Mouse (Mus musculus): ENCODE measurements at regions not wholly inside any gene's neighbourhood (a gene's known extent, or its start where the extent isn't known, plus 50 kb on each side); places are given as distances from the start of the nearest gene placed in this dataset.

DNA sequence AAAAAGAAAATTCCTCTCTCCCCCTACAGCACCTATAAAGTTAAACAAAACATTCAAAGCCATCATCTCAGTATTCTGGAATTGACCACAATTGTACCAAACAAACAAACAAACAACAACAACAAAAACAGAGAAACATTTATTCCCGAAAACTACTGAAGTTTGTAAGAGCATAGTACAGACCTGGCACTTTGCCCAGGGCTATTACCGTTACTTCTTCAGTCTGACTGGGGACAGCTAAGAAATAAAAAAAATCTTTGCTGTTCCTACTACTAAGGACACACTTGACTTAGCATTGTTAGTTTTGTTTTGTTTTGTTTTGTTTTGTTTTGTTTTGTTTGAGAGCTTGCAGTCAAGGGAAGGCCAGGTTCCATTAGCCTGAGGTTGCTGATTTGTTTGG, 113.0 kb upstream of the Acvr2a start:
- DNase-seq (ENCODE audit: low spot score), result no peak

GRCm38 (mm10) chr2:48705103-48705804, 108.7 kb upstream of the Acvr2a start:
- Histone ChIP-seq H3K9me3 (replicated peaks) (no peaks in the 10 kb centered on the region), H3K4me1 (ENCODE audit: insufficient read depth, low read depth, low read length) (no peaks in the 10 kb centered on the region), H3K36me3 (replicated peaks) (no peaks in the 10 kb centered on the region), H3K27me3 (ENCODE audit: insufficient read depth, low read length) (no peaks in the 10 kb centered on the region), H3K4me3 (ENCODE audit: low read depth, low read length) (no peak overlapping the region)
- TF ChIP-seq TAL1 (conservative IDR thresholded peaks at IDR 0.05; ENCODE audit: low read depth, low read length) (no peak), POLR2AphosphoS5 (IDR thresholded peaks at IDR 0.05; ENCODE audit: insufficient replicate concordance, low read depth, low read length) (no peak), CTCF (IDR thresholded peaks at IDR 0.05; ENCODE audit: low read depth, low read length) (no peak), GATA2 (IDR thresholded peaks at IDR 0.05; ENCODE audit: borderline replicate concordance, low read depth, low read length) (no peak), GATA1 (IDR thresholded peaks at IDR 0.05; ENCODE audit: borderline replicate concordance, low read length) (no peak)
- ATAC-seq (ENCODE audit: extremely low read depth, insufficient number of reproducible peaks, low FRiP score, poor library complexity, severe bottlenecking) (no peak), DNase-seq (ENCODE audit: low spot score) (no peak)

More for the DNA sequence above, 113.0 kb upstream of the Acvr2a start:
- Histone ChIP-seq H3K4me1 (ENCODE audit: insufficient read depth, low read depth, low read length) (no peaks in the 10 kb centered on the region), H3K9me3 (replicated peaks) (no peaks in the 10 kb centered on the region), H3K27me3 (ENCODE audit: insufficient read depth, low read length) (no peaks in the 10 kb centered on the region), H3K36me3 (replicated peaks) (no peaks in the 10 kb centered on the region), H3K4me3 (ENCODE audit: low read depth, low read length) (no peak overlapping the region)
- no peak for TF ChIP-seq CTCF (IDR thresholded peaks at IDR 0.05; ENCODE audit: low read depth, low read length)
- no peak for TF ChIP-seq POLR2AphosphoS5 (IDR thresholded peaks at IDR 0.05; ENCODE audit: insufficient replicate concordance, low read depth, low read length)
- no peak for TF ChIP-seq TAL1 (conservative IDR thresholded peaks at IDR 0.05; ENCODE audit: low read depth, low read length)
- ATAC-seq (ENCODE audit: extremely low read depth, insufficient number of reproducible peaks, low FRiP score, poor library complexity, severe bottlenecking), result no peak

DNA sequence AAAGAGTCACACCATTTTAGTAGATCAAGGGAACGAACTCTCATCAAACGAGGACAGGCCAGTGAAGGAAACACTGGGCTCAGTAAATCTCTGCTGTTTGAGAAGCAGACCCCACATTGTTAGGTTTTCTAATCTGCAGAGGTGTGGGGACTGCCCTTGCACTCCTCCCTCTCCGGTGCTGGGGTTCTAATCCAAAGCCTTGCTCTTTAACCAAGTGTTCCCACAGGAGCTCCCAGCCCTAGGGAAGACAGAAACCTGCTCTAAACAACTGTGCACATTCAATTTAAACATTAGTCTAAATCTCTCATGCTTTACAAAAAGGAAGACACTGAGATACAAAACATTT, 108.1 kb upstream of the Acvr2a start:
- TF ChIP-seq GATA2 (IDR thresholded peaks at IDR 0.05; ENCODE audit: borderline replicate concordance, low read depth, low read length) (no peak), POLR2AphosphoS5 (IDR thresholded peaks at IDR 0.05; ENCODE audit: insufficient replicate concordance, low read depth, low read length) (no peak), TAL1 (conservative IDR thresholded peaks at IDR 0.05; ENCODE audit: low read depth, low read length) (no peak), GATA1 (IDR thresholded peaks at IDR 0.05; ENCODE audit: borderline replicate concordance, low read length) (no peak), CTCF (IDR thresholded peaks at IDR 0.05; ENCODE audit: low read depth, low read length) (no peak)
- H3K4me3 ChIP-seq (ENCODE audit: low read depth, low read length), result no peak overlapping the region
- no peaks in the 10 kb centered on the region for H3K4me1 ChIP-seq (ENCODE audit: insufficient read depth, low read depth, low read length)
- no peaks in the 10 kb centered on the region for H3K27me3 ChIP-seq (ENCODE audit: insufficient read depth, low read length)
- DNase-seq (ENCODE audit: low spot score), result no peak
- H3K9me3 ChIP-seq (replicated peaks), result no peaks in the 10 kb centered on the region
- ATAC-seq (ENCODE audit: extremely low read depth, insufficient number of reproducible peaks, low FRiP score, poor library complexity, severe bottlenecking), result no peak
- H3K36me3 ChIP-seq (replicated peaks), result no peaks in the 10 kb centered on the region

DNA sequence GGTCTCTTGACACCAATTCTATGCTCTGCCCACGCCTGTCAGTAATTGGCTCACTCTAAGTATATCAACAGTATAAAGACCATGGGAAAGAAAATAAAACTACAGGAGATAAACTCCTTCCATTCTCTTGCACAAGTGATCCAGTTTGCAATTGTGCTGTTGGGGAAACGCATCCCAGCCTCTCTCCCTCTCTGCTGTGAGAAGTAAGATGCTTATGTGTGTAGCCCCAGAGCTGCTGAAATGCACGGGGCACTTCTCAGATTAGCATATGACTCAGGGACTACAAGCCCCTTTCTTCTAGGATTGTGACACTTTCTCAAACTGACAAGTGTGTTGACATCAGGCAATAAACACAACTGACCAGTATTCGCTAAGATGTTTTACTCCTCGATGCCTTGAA, 107.7 kb upstream of the Acvr2a start:
- no peak overlapping the region for H3K4me3 ChIP-seq (ENCODE audit: low read depth, low read length)
- TF ChIP-seq POLR2AphosphoS5 (IDR thresholded peaks at IDR 0.05; ENCODE audit: insufficient replicate concordance, low read depth, low read length) (no peak), TAL1 (conservative IDR thresholded peaks at IDR 0.05; ENCODE audit: low read depth, low read length) (no peak), GATA2 (IDR thresholded peaks at IDR 0.05; ENCODE audit: borderline replicate concordance, low read depth, low read length) (no peak), GATA1 (IDR thresholded peaks at IDR 0.05; ENCODE audit: borderline replicate concordance, low read length) (no peak), CTCF (IDR thresholded peaks at IDR 0.05; ENCODE audit: low read depth, low read length) (no peak)
- DNase-seq (ENCODE audit: low spot score) (no peak), ATAC-seq (ENCODE audit: extremely low read depth, insufficient number of reproducible peaks, low FRiP score, poor library complexity, severe bottlenecking) (no peak)
- H3K4me1 ChIP-seq (ENCODE audit: insufficient read depth, low read depth, low read length), result no peaks in the 10 kb centered on the region
- no peaks in the 10 kb centered on the region for H3K9me3 ChIP-seq (replicated peaks)
- no peaks in the 10 kb centered on the region for H3K27me3 ChIP-seq (ENCODE audit: insufficient read depth, low read length)
- no peaks in the 10 kb centered on the region for H3K36me3 ChIP-seq (replicated peaks)

- DNase-seq (ENCODE audit: low spot score) (no peak), ATAC-seq (ENCODE audit: extremely low read depth, insufficient number of reproducible peaks, low FRiP score, poor library complexity, severe bottlenecking) (no peak)
- no peak for TF ChIP-seq GATA2 (IDR thresholded peaks at IDR 0.05; ENCODE audit: borderline replicate concordance, low read depth, low read length)
- TF ChIP-seq POLR2AphosphoS5 (IDR thresholded peaks at IDR 0.05; ENCODE audit: insufficient replicate concordance, low read depth, low read length), result no peak
- no peak for TF ChIP-seq GATA1 (IDR thresholded peaks at IDR 0.05; ENCODE audit: borderline replicate concordance, low read length)
- no peak for TF ChIP-seq CTCF (IDR thresholded peaks at IDR 0.05; ENCODE audit: low read depth, low read length)
- TF ChIP-seq TAL1 (conservative IDR thresholded peaks at IDR 0.05; ENCODE audit: low read depth, low read length), result no peak
- H3K27me3 ChIP-seq (ENCODE audit: insufficient read depth, low read length), result no peaks in the 10 kb centered on the region
- no peaks in the 10 kb centered on the region for H3K36me3 ChIP-seq (replicated peaks)
- H3K9me3 ChIP-seq (replicated peaks), result no peaks in the 10 kb centered on the region
- H3K4me1 ChIP-seq (ENCODE audit: insufficient read depth, low read depth, low read length), result no peaks in the 10 kb centered on the region
- no peak overlapping the region for H3K4me3 ChIP-seq (ENCODE audit: low read depth, low read length)
Measured at GRCm38 (mm10) chr2:48716206-48716605, 97.7 kb upstream of the Acvr2a start.

DNA sequence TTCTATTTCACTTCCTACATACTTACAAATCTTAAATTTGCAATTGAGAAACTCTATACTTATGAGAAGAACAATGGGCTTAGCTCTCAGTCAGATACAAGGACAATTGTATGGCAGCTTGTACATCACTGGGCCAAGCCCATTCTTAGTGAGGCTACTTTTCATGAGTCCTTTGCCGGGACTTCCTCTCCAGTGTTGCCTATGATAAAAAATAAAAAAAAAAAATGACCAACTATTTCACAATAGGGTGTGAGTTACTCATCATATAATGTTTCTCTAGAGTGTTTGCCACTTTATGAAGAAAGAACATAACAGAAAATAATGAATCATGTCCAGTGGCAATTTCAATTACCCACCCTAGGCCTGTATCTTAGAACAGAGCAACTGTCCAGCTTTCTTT, 96.1 kb upstream of the Acvr2a start:
- Histone ChIP-seq H3K27me3 (ENCODE audit: insufficient read depth, low read length) (no peaks in the 10 kb centered on the region), H3K36me3 (replicated peaks) (no peaks in the 10 kb centered on the region), H3K4me3 (ENCODE audit: low read depth, low read length) (no peak overlapping the region), H3K4me1 (ENCODE audit: insufficient read depth, low read depth, low read length) (no peaks in the 10 kb centered on the region), H3K9me3 (replicated peaks) (no peaks in the 10 kb centered on the region)
- TF ChIP-seq GATA1 (IDR thresholded peaks at IDR 0.05; ENCODE audit: borderline replicate concordance, low read length), result no peak
- no peak for TF ChIP-seq GATA2 (IDR thresholded peaks at IDR 0.05; ENCODE audit: borderline replicate concordance, low read depth, low read length)
- TF ChIP-seq POLR2AphosphoS5 (IDR thresholded peaks at IDR 0.05; ENCODE audit: insufficient replicate concordance, low read depth, low read length), result no peak
- no peak for TF ChIP-seq TAL1 (conservative IDR thresholded peaks at IDR 0.05; ENCODE audit: low read depth, low read length)
- no peak for TF ChIP-seq CTCF (IDR thresholded peaks at IDR 0.05; ENCODE audit: low read depth, low read length)
- DNase-seq (ENCODE audit: low spot score) (no peak), ATAC-seq (ENCODE audit: extremely low read depth, insufficient number of reproducible peaks, low FRiP score, poor library complexity, severe bottlenecking) (no peak)
